8 mouse cellular contexts compared by ENCODE assay signal in the genomic region with DNA sequence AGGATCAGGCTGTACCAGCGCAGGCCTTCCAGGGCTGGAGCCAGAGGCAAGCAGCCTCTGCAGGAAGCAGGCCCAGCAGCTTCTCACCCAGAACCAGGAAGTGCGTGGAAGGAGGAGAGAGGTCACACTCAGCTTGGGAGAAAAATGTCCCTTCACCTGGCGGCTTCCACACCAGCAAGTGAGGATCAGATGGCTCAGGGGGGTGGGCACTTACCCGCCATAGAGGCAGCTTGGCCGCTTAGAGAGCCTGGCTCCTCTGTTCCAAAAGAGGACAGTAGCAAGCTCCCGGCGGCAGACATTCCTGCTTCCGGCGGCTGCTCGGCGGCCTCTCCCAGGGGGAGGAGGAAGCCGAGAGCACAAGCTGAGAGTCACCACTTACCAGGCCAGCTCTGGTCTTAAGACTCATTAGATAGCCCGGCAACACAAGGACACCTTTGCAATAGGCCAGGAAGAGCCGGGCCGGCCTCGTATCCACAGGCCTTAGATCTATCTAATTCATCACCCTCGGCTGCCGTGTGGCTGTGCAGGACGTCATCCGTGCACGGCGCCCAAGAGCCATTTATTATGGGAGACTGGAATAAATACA. TPM values are rescaled to one million over a fixed set of nuclear protein-coding genes. Genes with fewer than 3 reads are reported as not detected.
A peak's percentile ranks its signal among the peaks of the same experiment; 100 is the strongest.
DNase-seq lines count a peak whose midpoint lies in the region; ATAC-seq and TF ChIP-seq lines count a peak whose summit lies in the region.

No protein-coding gene starts in this region.

- 5% methylated on average over 22 of the region's 22 CpGs for WGBS in embryonic facial prominence, embryonic 11.5 days
- 6% methylated on average over 22 of the region's 22 CpGs for WGBS in heart, embryonic 13.5 days
- 3% methylated on average over 22 of the region's 22 CpGs for WGBS in kidney, embryonic 16.5 days
- 4% methylated on average over 22 of the region's 22 CpGs for WGBS in stomach, embryonic 15.5 days

- H3K36me3 ChIP-seq in CH12.LX (replicated peaks in 1 of 2; ENCODE audit: control insufficient read depth in 1 of 2, insufficient read depth in 1 of 2, low read length in 1 of 2), result peaks cover 30 to 80% of the 10 kb centered on the region in 2 experiments
- H3K36me3 ChIP-seq in embryonic facial prominence, embryonic 11.5 days (replicated peaks; ENCODE audit: control insufficient read depth, insufficient read depth, low read depth, low read length), result no peaks in the 10 kb centered on the region; the same call in 1 of the 2 replicates
- peaks cover 20% of the 10 kb centered on the region for H3K36me3 ChIP-seq in heart, embryonic 13.5 days
- H3K36me3 ChIP-seq in kidney, embryonic 16.5 days (ENCODE audit: insufficient read depth, low read length), result peaks cover 5% of the 10 kb centered on the region; the same call in 1 of the 2 replicates
- H3K36me3 ChIP-seq in stomach, embryonic 15.5 days, result 0 out of 2 replicates have a peak, but pooled peaks cover 3% of the 10 kb centered on the region

- in situ Hi-C loops in CH12.LX (cut with MboI; ENCODE audit: low pct_ligation_motif_present, low pct_unique_long_range_greater_than_20kb, low sequenced_read_pairs), result no loop called here

- peaks cover 44 to 90% of the 10 kb centered on the region in 2 experiments for H3K4me1 ChIP-seq in CH12.LX (ENCODE audit: control insufficient read depth in 1 of 2, insufficient read depth in 2 of 2)
- peaks cover 28% of the 10 kb centered on the region for H3K4me1 ChIP-seq in embryonic facial prominence, embryonic 11.5 days (ENCODE audit: control insufficient read depth, insufficient read depth, low read length)
- H3K4me1 ChIP-seq in heart, embryonic 13.5 days, result peaks cover 82% of the 10 kb centered on the region
- H3K4me1 ChIP-seq in kidney, embryonic 16.5 days (ENCODE audit: insufficient read depth, low read length), result peaks cover 88% of the 10 kb centered on the region
- peaks cover 60% of the 10 kb centered on the region for H3K4me1 ChIP-seq in stomach, embryonic 15.5 days

- TF ChIP-seq EP300 in CH12.LX (IDR thresholded peaks at IDR 0.05; ENCODE audit: low read length), result no peak

- no peaks in the 10 kb centered on the region for H3K27me3 ChIP-seq in CH12.LX (replicated peaks)
- no peaks in the 10 kb centered on the region for H3K27me3 ChIP-seq in embryonic facial prominence, embryonic 11.5 days (ENCODE audit: control insufficient read depth, insufficient read depth, low read length)
- no peaks in the 10 kb centered on the region for H3K27me3 ChIP-seq in heart, embryonic 13.5 days (replicated peaks)
- H3K27me3 ChIP-seq in kidney, embryonic 16.5 days (ENCODE audit: insufficient read depth, low read length), result no peaks in the 10 kb centered on the region
- H3K27me3 ChIP-seq in stomach, embryonic 15.5 days (replicated peaks), result no peaks in the 10 kb centered on the region

- peak overlapping the region; percentile 45 for H3K9ac ChIP-seq in CH12.LX (ENCODE audit: insufficient read depth, low read depth)
- peak overlapping the region; percentile 53 for H3K9ac ChIP-seq in embryonic facial prominence, embryonic 11.5 days (replicated peaks; ENCODE audit: low read length)
- H3K9ac ChIP-seq in heart, embryonic 13.5 days, result peak overlapping the region; percentile 81
- peak overlapping the region; percentile 43 for H3K9ac ChIP-seq in kidney, embryonic 16.5 days (replicated peaks; ENCODE audit: low read length)
- H3K9ac ChIP-seq in stomach, embryonic 15.5 days, result peak overlapping the region; percentile 21; the same call in 1 of the 2 replicates

- no peak for ATAC-seq in embryonic facial prominence, embryonic 11.5 days (replicated peaks; ENCODE audit: insufficient number of reproducible peaks, low FRiP score, low TSS enrichment, low read depth)
- no peak for ATAC-seq in heart, embryonic 13.5 days (ENCODE audit: extremely low read depth, insufficient number of reproducible peaks, low FRiP score, low TSS enrichment)
- peak; percentile 46 for ATAC-seq in kidney, embryonic 16.5 days (ENCODE audit: low FRiP score, low TSS enrichment)
- ATAC-seq in stomach, embryonic 15.5 days (ENCODE audit: insufficient read depth, low FRiP score, low read depth), result peak; percentile 44

- TF ChIP-seq CTCF in CH12.LX (conservative IDR thresholded peaks at IDR 0.05 in 1 of 2, IDR thresholded peaks at IDR 0.05 in 1 of 2; ENCODE audit: low read depth in 2 of 2, low read length in 2 of 2), result no peak

- TF ChIP-seq POLR2A in CH12.LX (IDR thresholded peaks at IDR 0.05; ENCODE audit: low read depth, low read length), result no peak

- H3K79me2 ChIP-seq in CH12.LX (replicated peaks; ENCODE audit: control insufficient read depth, extremely low read depth, insufficient read depth, poor library complexity, severe bottlenecking), result peaks cover 99% of the 10 kb centered on the region

- DNase-seq in CH12.LX (ENCODE audit: extremely low read depth), result no peak
- peak; percentile 27 for DNase-seq in NIH3T3 (ENCODE audit: low read depth)
- DNase-seq in embryonic facial prominence, embryonic 11.5 days (ENCODE audit: low spot score), result peak; percentile 49
- peak; percentile 65 for DNase-seq in lung, postnatal 14 days
- no peak for DNase-seq in frontal cortex, adult 2 months (ENCODE audit: extremely low spot score in 1 of 2, low spot score in 1 of 2)

- H3K4me3 ChIP-seq in CH12.LX (replicated peaks in 1 of 3; ENCODE audit: low read depth in 2 of 3, low read length in 2 of 3, poor library complexity in 1 of 3), result peak overlapping the region; percentile 26 to 46 (median 35)
- H3K4me3 ChIP-seq in embryonic facial prominence, embryonic 11.5 days (ENCODE audit: low read depth, low read length), result no peak overlapping the region
- H3K4me3 ChIP-seq in heart, embryonic 13.5 days, result peak overlapping the region; percentile 35
- H3K4me3 ChIP-seq in kidney, embryonic 16.5 days (ENCODE audit: low read length), result no peak overlapping the region
- H3K4me3 ChIP-seq in stomach, embryonic 15.5 days (replicated peaks), result peak overlapping the region; percentile 8; the same call in 1 of the 2 replicates

- H3K9me3 ChIP-seq in CH12.LX (replicated peaks; ENCODE audit: low read length), result no peaks in the 10 kb centered on the region
- no peaks in the 10 kb centered on the region for H3K9me3 ChIP-seq in embryonic facial prominence, embryonic 11.5 days (replicated peaks; ENCODE audit: control insufficient read depth, low read length)
- no peaks in the 10 kb centered on the region for H3K9me3 ChIP-seq in heart, embryonic 13.5 days
- no peaks in the 10 kb centered on the region for H3K9me3 ChIP-seq in kidney, embryonic 16.5 days (ENCODE audit: low read length)
- no peaks in the 10 kb centered on the region for H3K9me3 ChIP-seq in stomach, embryonic 15.5 days

- H3K4me2 ChIP-seq in CH12.LX (ENCODE audit: insufficient read depth, low read depth, poor library complexity, severe bottlenecking), result peak overlapping the region; percentile 64
- H3K4me2 ChIP-seq in embryonic facial prominence, embryonic 11.5 days (ENCODE audit: low read depth, low read length), result peak overlapping the region; percentile 8
- peak overlapping the region; percentile 66 for H3K4me2 ChIP-seq in heart, embryonic 13.5 days
- peak overlapping the region; percentile 34 for H3K4me2 ChIP-seq in kidney, embryonic 16.5 days (replicated peaks; ENCODE audit: low read depth, low read length)
- H3K4me2 ChIP-seq in stomach, embryonic 15.5 days, result peak overlapping the region; percentile 49

- dilution Hi-C loops in CH12.LX (cut with MboI; ENCODE audit: extremely low pct_ligation_motif_present, extremely low pct_unique_long_range_greater_than_20kb, low sequenced_read_pairs), result no loop called here

- no peak for TF ChIP-seq RAD21 in CH12.LX (IDR thresholded peaks at IDR 0.05; ENCODE audit: low read depth, low read length)

- H3K27ac ChIP-seq in CH12.LX (ENCODE audit: insufficient read depth, low read depth), result peak overlapping the region; percentile 56
- H3K27ac ChIP-seq in embryonic facial prominence, embryonic 11.5 days (replicated peaks; ENCODE audit: low read depth, low read length), result peak overlapping the region; percentile 85
- H3K27ac ChIP-seq in heart, embryonic 13.5 days (replicated peaks), result peak overlapping the region; percentile 96
- H3K27ac ChIP-seq in kidney, embryonic 16.5 days (ENCODE audit: low read length), result peak overlapping the region; percentile 96
- peak overlapping the region; percentile 98 for H3K27ac ChIP-seq in stomach, embryonic 15.5 days

TF ChIP-seq in CH12.LX, 34 proteins besides CTCF, POLR2A, EP300 and RAD21:
- peak; percentile 85 for TF ChIP-seq ELF1 (IDR thresholded peaks at IDR 0.05; ENCODE audit: low read depth, low read length)
- TF ChIP-seq NRF1 (IDR thresholded peaks at IDR 0.05; ENCODE audit: low read depth, low read length), result no peak
- TF ChIP-seq SIN3A (IDR thresholded peaks at IDR 0.05; ENCODE audit: low read length), result peak; percentile 38; the same call in 1 of the 2 replicates
- no peak for TF ChIP-seq USF1 (IDR thresholded peaks at IDR 0.05; ENCODE audit: low read depth, low read length)
- TF ChIP-seq MYC (IDR thresholded peaks at IDR 0.05; ENCODE audit: low read depth, low read length), result no peak
- no peak for TF ChIP-seq ZKSCAN1 (IDR thresholded peaks at IDR 0.05; ENCODE audit: borderline replicate concordance, low read depth, low read length)
- TF ChIP-seq HCFC1 (IDR thresholded peaks at IDR 0.05; ENCODE audit: low read depth, low read length), result peak; percentile 31; the same call in 1 of the 2 replicates
- TF ChIP-seq BHLHE40 (IDR thresholded peaks at IDR 0.05; ENCODE audit: low read depth, low read length), result no peak
- TF ChIP-seq MEF2A (IDR thresholded peaks at IDR 0.05; ENCODE audit: borderline replicate concordance, low read depth, low read length), result no peak

RNA-seq across cellular contexts. Expression of a gene that starts 40.9 kb away (rescaled TPM):
- total RNA-seq in CH12.LX (2012; rRNA removed) (34.0 and 35.1 TPM in 2 replicates), CH12.LX (2014; rRNA removed) (29.5 and 33.6 TPM in 2 replicates)
- 76.1 and 84.5 TPM in 2 replicates for polyA plus RNA-seq in CH12.LX (2012; ENCODE audit: insufficient read length, low read depth)
- polyA plus RNA-seq in embryonic facial prominence, embryonic 11.5 days (2014; fragmentation: Nextera tagmentation; extraction: Ambion mirVana), result 36.1 and 36.8 TPM in 2 replicates
- 41.5 and 42.4 TPM in 2 replicates for polyA plus RNA-seq in heart, embryonic 13.5 days (2015; fragmentation: Nextera tagmentation; extraction: Ambion mirVana)
- 58.2 and 69.4 TPM in 2 replicates for polyA plus RNA-seq in kidney, embryonic 16.5 days (2015; fragmentation: Nextera tagmentation; extraction: Ambion mirVana)
- polyA plus RNA-seq in stomach, embryonic 15.5 days (2015; fragmentation: Nextera tagmentation; extraction: Ambion mirVana), result 53.6 and 54.5 TPM in 2 replicates
- polyA plus RNA-seq in frontal cortex, adult 2 months (2012; rRNA removed), result 79.7 and 86.6 TPM in 2 replicates

Comparison
In these comparisons a context has a peak if more than half of its experiments do, and no peak if none do; other contexts are left out.
1. DNase-seq: peak in NIH3T3 (single experiment), embryonic facial prominence, embryonic 11.5 days (single experiment) and lung, postnatal 14 days (single experiment); none in CH12.LX (single experiment) and frontal cortex, adult 2 months (0 of 2).
2. H3K4me2 ChIP-seq: peak in every context shown above with its lines; median percentile 66 in heart, embryonic 13.5 days; 64 in CH12.LX; 49 in stomach, embryonic 15.5 days; 34 in kidney, embryonic 16.5 days; 8 in embryonic facial prominence, embryonic 11.5 days.
3. H3K4me3 ChIP-seq: peak in CH12.LX (3 of 3), heart, embryonic 13.5 days (single experiment) and stomach, embryonic 15.5 days (single experiment); none in embryonic facial prominence, embryonic 11.5 days (single experiment) and kidney, embryonic 16.5 days (single experiment).
4. H3K9ac ChIP-seq: peak in every context shown above with its lines; median percentile 81 in heart, embryonic 13.5 days; 53 in embryonic facial prominence, embryonic 11.5 days; 45 in CH12.LX; 43 in kidney, embryonic 16.5 days; 21 in stomach, embryonic 15.5 days.
5. ATAC-seq: peak in kidney, embryonic 16.5 days (single experiment) and stomach, embryonic 15.5 days (single experiment); none in embryonic facial prominence, embryonic 11.5 days (single experiment) and heart, embryonic 13.5 days (single experiment).
6. Peak in every context shown above with its lines, with median percentiles within 50 percentile points of each other: H3K27ac ChIP-seq.